Mouse (Mus musculus): ENCODE measurements at regions not wholly inside any gene's neighbourhood (a gene's known extent, or its start where the extent isn't known, plus 50 kb on each side); places are given as distances from the start of the nearest gene placed in this dataset.

DNA sequence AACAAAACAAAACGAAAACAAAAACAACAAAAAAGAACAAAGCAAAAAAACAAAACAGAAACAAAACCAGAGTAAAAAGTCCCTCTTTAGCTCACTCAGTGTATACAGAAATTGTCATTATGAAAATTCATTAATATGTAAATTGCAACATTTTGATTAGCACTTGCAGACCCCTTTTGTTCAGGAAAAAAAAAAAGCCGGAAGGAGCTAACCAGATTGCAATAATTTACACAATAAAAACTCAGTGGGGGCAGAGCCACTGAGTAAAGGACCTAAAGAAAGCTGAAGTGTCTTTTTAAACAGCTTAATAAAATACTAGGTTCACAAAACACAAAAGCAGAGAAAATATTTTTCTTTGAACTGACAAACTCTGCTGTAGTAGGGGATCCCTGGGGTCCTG is 922.5 kb downstream of the Robo1 start:
- TF ChIP-seq CTCF (IDR thresholded peaks at IDR 0.05; ENCODE audit: low read depth) (no peak), EP300 (IDR thresholded peaks at IDR 0.05; ENCODE audit: low read depth) (no peak)

Measured in heart, postnatal 0 days (tissue).